Mouse (Mus musculus) E14TG2a.4 (cell line): ENCODE results near the gene Kif5c.
A peak's percentile ranks its signal among the peaks of the same experiment; 100 is the strongest.

ENCODE experiments used
- H3K27me3 ChIP-seq: 2 replicates; pipeline ENCODE4 v1.6.1; 2014; ENCODE audit warnings: low read length, control low read depth; ENCODE audit not compliant: insufficient read depth
- H3K36me3 ChIP-seq: 2 replicates; pipeline ENCODE4 v1.6.1; 2014; ENCODE audit warnings: low read length, control low read depth; ENCODE audit not compliant: insufficient read depth
- H3K4me1 ChIP-seq: replicated peaks from 2 replicates; pipeline ENCODE4 v1.6.1; 2014; ENCODE audit warnings: low read depth, low read length, control low read depth
- H3K4me3 ChIP-seq: replicated peaks from 2 replicates; pipeline ENCODE4 v1.5.1; 2014; ENCODE audit warnings: mild to moderate bottlenecking, low read length
- H3K9me3 ChIP-seq: 2 replicates; pipeline ENCODE4 v1.6.1; 2014; ENCODE audit warnings: low read length, control low read depth
- CTCF ChIP-seq: conservative IDR thresholded peaks from 2 replicates; pipeline ENCODE4 v1.5.1; 2014; ENCODE audit warnings: low read length
- NANOG ChIP-seq: IDR thresholded peaks from 2 replicates; pipeline ENCODE4 v1.6.1; 2014; ENCODE audit warnings: borderline replicate concordance, low read length, mixed read lengths
- POU5F1 ChIP-seq: IDR thresholded peaks from 2 replicates; pipeline ENCODE4 v1.6.1; 2014; ENCODE audit warnings: low read length, borderline replicate concordance

The Kif5c gene

GRCm38 (mm10) chr2:49745094-49745781 lies 126.1 kb downstream of the Kif5c start:
- Histone ChIP-seq H3K9me3 (no peaks in the 10 kb centered on the region), H3K4me1 (peaks cover 26% of the 10 kb centered on the region), H3K4me3 (no peak overlapping the region), H3K27me3 (no peaks in the 10 kb centered on the region), H3K36me3 (peaks cover 16% of the 10 kb centered on the region)
- TF ChIP-seq POU5F1 (no peak), CTCF (no peak), NANOG (no peak)

- Histone ChIP-seq H3K9me3 (no peaks in the 10 kb centered on the region), H3K36me3 (peaks cover 7% of the 10 kb centered on the region), H3K27me3 (no peaks in the 10 kb centered on the region), H3K4me3 (no peak overlapping the region), H3K4me1 (peaks cover 21% of the 10 kb centered on the region)
- TF ChIP-seq POU5F1 (no peak), NANOG (no peak), CTCF (no peak)
Observed at GRCm38 (mm10) chr2:49746947-49747346, 127.8 kb downstream of the Kif5c start.

- Histone ChIP-seq H3K9me3 (no peaks in the 10 kb centered on the region), H3K27me3 (no peaks in the 10 kb centered on the region), H3K4me1 (peaks cover 21% of the 10 kb centered on the region), H3K4me3 (no peak overlapping the region), H3K36me3 (peaks cover 11% of the 10 kb centered on the region)
- no peak for TF ChIP-seq POU5F1
- no peak for TF ChIP-seq CTCF
- TF ChIP-seq NANOG: no peak
Observed at GRCm38 (mm10) chr2:49747670-49748069, 128.6 kb downstream of the Kif5c start.

- no peak overlapping the region for H3K4me3 ChIP-seq
- H3K36me3 ChIP-seq: peaks cover 20% of the 10 kb centered on the region
- H3K27me3 ChIP-seq: no peaks in the 10 kb centered on the region
- peak; percentile 89 for TF ChIP-seq CTCF
- no peak for TF ChIP-seq POU5F1
- H3K9me3 ChIP-seq: peaks cover 5% of the 10 kb centered on the region; the same call in 1 of the 2 replicates
- peaks cover 20% of the 10 kb centered on the region for H3K4me1 ChIP-seq
Observed at GRCm38 (mm10) chr2:49748628-49749342, 129.7 kb downstream of the Kif5c start.

- Histone ChIP-seq H3K27me3 (no peaks in the 10 kb centered on the region), H3K4me3 (no peak overlapping the region), H3K9me3 (peaks cover 5% of the 10 kb centered on the region; the same call in 1 of the 2 replicates), H3K36me3 (peaks cover 20% of the 10 kb centered on the region), H3K4me1 (peaks cover 8% of the 10 kb centered on the region)
- no peak for TF ChIP-seq POU5F1
- TF ChIP-seq NANOG: no peak
- no peak for TF ChIP-seq CTCF
Observed at GRCm38 (mm10) chr2:49749730-49750576, 130.9 kb downstream of the Kif5c start.

- H3K27me3 ChIP-seq: no peaks in the 10 kb centered on the region
- no peaks in the 10 kb centered on the region for H3K4me1 ChIP-seq
- no peak for TF ChIP-seq NANOG
- no peak for TF ChIP-seq CTCF
- TF ChIP-seq POU5F1: no peak
- no peak overlapping the region for H3K4me3 ChIP-seq
- peaks cover 20% of the 10 kb centered on the region for H3K36me3 ChIP-seq
- peaks cover 5% of the 10 kb centered on the region; the same call in 1 of the 2 replicates for H3K9me3 ChIP-seq
Observed at GRCm38 (mm10) chr2:49751544-49752210, 132.6 kb downstream of the Kif5c start.

- TF ChIP-seq CTCF (no peak), NANOG (no peak), POU5F1 (no peak)
- Histone ChIP-seq H3K27me3 (no peaks in the 10 kb centered on the region), H3K9me3 (peaks cover 5% of the 10 kb centered on the region; the same call in 1 of the 2 replicates), H3K4me1 (no peaks in the 10 kb centered on the region), H3K4me3 (no peak overlapping the region), H3K36me3 (peaks cover 17% of the 10 kb centered on the region)
Observed at GRCm38 (mm10) chr2:49752211-49752607, 133.1 kb downstream of the Kif5c start.
